Mouse (Mus musculus): Measurements from ENCODE around the gene 9530053A07Rik.
A peak's percentile ranks its signal among the peaks of the same experiment; 100 is the strongest.

DNA sequence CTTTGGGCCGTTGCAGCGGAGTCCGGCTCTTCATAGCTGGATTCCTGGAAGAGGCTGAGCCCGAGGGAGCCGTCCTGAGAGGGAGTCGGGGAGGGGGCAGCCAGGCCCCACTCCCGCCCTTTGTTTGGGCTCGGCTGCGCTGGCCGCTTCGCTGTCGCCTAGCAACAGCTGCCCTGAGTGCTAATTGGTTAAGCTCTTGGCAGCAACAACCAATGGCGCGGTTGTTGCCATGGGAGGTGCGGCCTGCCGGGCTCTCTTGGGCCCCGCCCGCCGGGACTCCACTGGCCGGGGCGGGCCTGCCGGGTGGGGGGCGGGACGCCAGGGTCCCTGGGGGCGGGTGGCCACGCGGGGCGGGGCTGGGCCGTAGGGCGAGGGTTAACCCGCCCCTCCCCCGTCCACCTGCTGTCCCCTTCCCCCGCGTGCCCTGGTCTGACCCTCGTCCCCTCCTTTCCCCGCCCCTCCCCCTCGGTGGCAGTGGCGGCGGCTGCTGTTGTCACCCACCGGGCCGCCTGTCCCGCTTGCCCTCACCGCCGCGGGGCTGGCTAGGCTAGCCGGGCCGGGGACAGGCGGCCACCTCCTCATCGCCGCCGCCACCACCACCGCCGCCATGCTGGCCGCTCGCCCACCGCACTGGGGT, 50.6 kb downstream of the 9530053A07Rik start:
- TF ChIP-seq CTCF (IDR thresholded peaks at IDR 0.05; ENCODE audit: control insufficient read depth, insufficient read depth, insufficient replicate concordance, low read depth, low read length) (no peak), POLR2A (IDR thresholded peaks at IDR 0.05; ENCODE audit: control insufficient read depth, low read depth, low read length) (peak; percentile 83)

Measured in testis, adult 2 months (tissue).